Mouse (Mus musculus) megakaryocyte-erythroid progenitor cell, adult 5-6 weeks (primary cell): Measurements from ENCODE around the gene Rgl3. TPM values are rescaled to one million over a fixed set of nuclear protein-coding genes. Genes with fewer than 3 reads are reported as not detected.

Source experiments
- ATAC-seq: replicated peaks from 2 replicates; pipeline ENCODE4 v1.8.0; 2016; ENCODE audit warnings: mild to moderate bottlenecking, inconsistent platforms; ENCODE audit not compliant: severe bottlenecking, poor library complexity, low FRiP score, low TSS enrichment
- total RNA-seq, 2 experiments: library from RNA; stranded (forward) in 1 of 2; stranded (reverse) in 1 of 2; fragments of 200-1000, 215-1000 nt in 1 of 2; fragments of >200 nt in 1 of 2; fragmentation: Nextera tagmentation in 1 of 2; gene quantifications; 2 replicates each; pipeline ENCODE4 v1.2.3; 2014 to 2017

Gene Rgl3
- total RNA-seq, 2 experiments from 2014 or later, result not detected

- ATAC-seq, result no peak
Measured at GRCm38 (mm10) chr9:21953600-21953999, 35.6 kb downstream of the Rgl3 start.

- no peak for ATAC-seq
Measured at GRCm38 (mm10) chr9:21951977-21952376, 37.3 kb downstream of the Rgl3 start.

- ATAC-seq, result peak; percentile 29; the same call in 1 of the 2 replicates
Measured at GRCm38 (mm10) chr9:21950322-21950721, 38.9 kb downstream of the Rgl3 start.

GRCm38 (mm10) chr9:21948790-21949189 lies 40.5 kb downstream of the Rgl3 start:
- no peak for ATAC-seq

GRCm38 (mm10) chr9:21948146-21948545 lies 41.1 kb downstream of the Rgl3 start:
- no peak for ATAC-seq

- peak; percentile 64 for ATAC-seq
Measured at GRCm38 (mm10) chr9:21947540-21948130, 41.6 kb downstream of the Rgl3 start.

GRCm38 (mm10) chr9:21944267-21944666 lies 45.0 kb downstream of the Rgl3 start:
- ATAC-seq, result no peak

- no peak for ATAC-seq
Measured at GRCm38 (mm10) chr9:21943638-21944037, 45.6 kb downstream of the Rgl3 start.

GRCm38 (mm10) chr9:21943046-21943445 lies 46.2 kb downstream of the Rgl3 start:
- no peak for ATAC-seq

- no peak for ATAC-seq
Measured at GRCm38 (mm10) chr9:21938234-21938855, 50.9 kb downstream of the Rgl3 start.

GRCm38 (mm10) chr9:21937711-21938175 lies 51.5 kb downstream of the Rgl3 start:
- ATAC-seq, result no peak

- peak; percentile 98 for ATAC-seq
Measured at GRCm38 (mm10) chr9:21936692-21937570, 52.3 kb downstream of the Rgl3 start, which contains the start of gene Plppr2. Gene Plppr2, plus strand, starts transcription at chr9:21937033.

- ATAC-seq, result no peak
Measured at GRCm38 (mm10) chr9:21935466-21936131, 53.6 kb downstream of the Rgl3 start.

- no peak for ATAC-seq
Measured at GRCm38 (mm10) chr9:21934021-21934420, 55.2 kb downstream of the Rgl3 start.

- no peak for ATAC-seq
Measured at GRCm38 (mm10) chr9:21932445-21933137, 56.7 kb downstream of the Rgl3 start.

- ATAC-seq, result no peak
Measured at GRCm38 (mm10) chr9:21932006-21932405, 57.2 kb downstream of the Rgl3 start.

- no peak for ATAC-seq
Measured at GRCm38 (mm10) chr9:21929208-21929607, 60.0 kb downstream of the Rgl3 start.

- ATAC-seq, result peak; percentile 76
Measured at GRCm38 (mm10) chr9:21927208-21927753, 62.0 kb downstream of the Rgl3 start, which contains the start of the genes Ccdc159 and Tmem205. Gene Ccdc159, plus strand, starts transcription at chr9:21927471. Gene Tmem205, minus strand, starts transcription at chr9:21927556.

GRCm38 (mm10) chr9:21926784-21927183 lies 62.5 kb downstream of the Rgl3 start:
- ATAC-seq, result no peak
